Mouse (Mus musculus): ENCODE measurements around the gene Hoxc8. TPM values are rescaled to one million over a fixed set of nuclear protein-coding genes. Genes with fewer than 3 reads are reported as not detected.

The Hoxc8 gene
- polyA plus RNA-seq (2014; fragmentation: Nextera tagmentation; extraction: Ambion mirVana), result 1.3 and 1.9 TPM in 2 replicates

GRCm38 (mm10) chr15:102990461-102991397 lies at the start of gene Hoxc8:
Gene Hoxc8, plus strand, starts transcription at chr15:102990607.
- no peaks in the 10 kb centered on the region for H3K4me1 ChIP-seq (replicated peaks; ENCODE audit: control insufficient read depth, insufficient read depth, low read length)
- peaks cover 99% of the 10 kb centered on the region for H3K27me3 ChIP-seq (replicated peaks; ENCODE audit: control insufficient read depth, insufficient read depth, low read length)
- peak within 1 kb of the TSS; percentile 4; the same call in 1 of the 2 replicates for H3K4me3 ChIP-seq (ENCODE audit: low read depth, low read length)
- DNase-seq (ENCODE audit: low spot score) (no peak), ATAC-seq (replicated peaks; ENCODE audit: low FRiP score) (no peak)
- no peak within 1 kb of the TSS for H3K9ac ChIP-seq (ENCODE audit: low read depth, low read length)
- H3K36me3 ChIP-seq (ENCODE audit: control insufficient read depth, insufficient read depth, low read length), result no peaks in the 10 kb centered on the region
- 2% methylated on average over 66 of the region's 69 CpGs for WGBS
- no peak within 1 kb of the TSS for H3K27ac ChIP-seq (ENCODE audit: low read depth, low read length)
- H3K9me3 ChIP-seq (ENCODE audit: control insufficient read depth, low read length), result no peaks in the 10 kb centered on the region
- no peak within 1 kb of the TSS for H3K4me2 ChIP-seq

GRCm38 (mm10) chr15:102942739-102943467 lies 47.5 kb upstream of the Hoxc8 start:
- Histone ChIP-seq H3K27me3 (replicated peaks; ENCODE audit: control insufficient read depth, insufficient read depth, low read length) (peaks cover 98% of the 10 kb centered on the region), H3K9ac (ENCODE audit: low read depth, low read length) (no peak overlapping the region), H3K27ac (ENCODE audit: low read depth, low read length) (no peak overlapping the region), H3K4me3 (ENCODE audit: low read depth, low read length) (no peak overlapping the region), H3K9me3 (ENCODE audit: control insufficient read depth, low read length) (no peaks in the 10 kb centered on the region), H3K36me3 (ENCODE audit: control insufficient read depth, insufficient read depth, low read length) (no peaks in the 10 kb centered on the region), H3K4me1 (replicated peaks; ENCODE audit: control insufficient read depth, insufficient read depth, low read length) (no peaks in the 10 kb centered on the region), H3K4me2 (no peak overlapping the region)
- no peak for ATAC-seq (replicated peaks; ENCODE audit: low FRiP score)
- 2% methylated on average over 52 of the region's 53 CpGs for WGBS
- DNase-seq (ENCODE audit: low spot score), result no peak

- Histone ChIP-seq H3K4me2 (no peak overlapping the region), H3K27ac (ENCODE audit: low read depth, low read length) (no peak overlapping the region), H3K9me3 (ENCODE audit: control insufficient read depth, low read length) (no peaks in the 10 kb centered on the region), H3K9ac (ENCODE audit: low read depth, low read length) (no peak overlapping the region), H3K36me3 (ENCODE audit: control insufficient read depth, insufficient read depth, low read length) (no peaks in the 10 kb centered on the region), H3K4me3 (ENCODE audit: low read depth, low read length) (no peak overlapping the region), H3K27me3 (replicated peaks; ENCODE audit: control insufficient read depth, insufficient read depth, low read length) (peaks cover 98% of the 10 kb centered on the region), H3K4me1 (replicated peaks; ENCODE audit: control insufficient read depth, insufficient read depth, low read length) (no peaks in the 10 kb centered on the region)
- DNase-seq (ENCODE audit: low spot score), result no peak
- ATAC-seq (replicated peaks; ENCODE audit: low FRiP score), result no peak
- 7% methylated on average over 5 of the region's 5 CpGs for WGBS
These were observed 47.0 kb upstream of the Hoxc8 start for GRCm38 (mm10) chr15:102943468-102943813.

GRCm38 (mm10) chr15:102945185-102946077 lies 45.0 kb upstream of the Hoxc8 start:
- peaks cover 98% of the 10 kb centered on the region for H3K27me3 ChIP-seq (replicated peaks; ENCODE audit: control insufficient read depth, insufficient read depth, low read length)
- DNase-seq (ENCODE audit: low spot score) (no peak), ATAC-seq (replicated peaks; ENCODE audit: low FRiP score) (no peak)
- no peak overlapping the region for H3K4me2 ChIP-seq
- 15% methylated on average over 22 of the region's 22 CpGs for WGBS
- H3K9ac ChIP-seq (ENCODE audit: low read depth, low read length), result no peak overlapping the region
- H3K9me3 ChIP-seq (ENCODE audit: control insufficient read depth, low read length), result no peaks in the 10 kb centered on the region
- no peaks in the 10 kb centered on the region for H3K4me1 ChIP-seq (replicated peaks; ENCODE audit: control insufficient read depth, insufficient read depth, low read length)
- no peak overlapping the region for H3K4me3 ChIP-seq (ENCODE audit: low read depth, low read length)
- H3K27ac ChIP-seq (ENCODE audit: low read depth, low read length), result no peak overlapping the region
- H3K36me3 ChIP-seq (ENCODE audit: control insufficient read depth, insufficient read depth, low read length), result no peaks in the 10 kb centered on the region

GRCm38 (mm10) chr15:102947276-102947675 lies 43.1 kb upstream of the Hoxc8 start:
- Histone ChIP-seq H3K27me3 (replicated peaks; ENCODE audit: control insufficient read depth, insufficient read depth, low read length) (peaks cover 98% of the 10 kb centered on the region), H3K9ac (ENCODE audit: low read depth, low read length) (no peak overlapping the region), H3K4me3 (ENCODE audit: low read depth, low read length) (no peak overlapping the region), H3K9me3 (ENCODE audit: control insufficient read depth, low read length) (no peaks in the 10 kb centered on the region), H3K4me1 (replicated peaks; ENCODE audit: control insufficient read depth, insufficient read depth, low read length) (no peaks in the 10 kb centered on the region), H3K36me3 (ENCODE audit: control insufficient read depth, insufficient read depth, low read length) (no peaks in the 10 kb centered on the region), H3K4me2 (no peak overlapping the region), H3K27ac (ENCODE audit: low read depth, low read length) (no peak overlapping the region)
- DNase-seq (ENCODE audit: low spot score) (no peak), ATAC-seq (replicated peaks; ENCODE audit: low FRiP score) (no peak)
- WGBS, result 2% methylated on average over 9 of the region's 9 CpGs

- ATAC-seq (replicated peaks; ENCODE audit: low FRiP score) (no peak), DNase-seq (ENCODE audit: low spot score) (no peak)
- Histone ChIP-seq H3K27me3 (replicated peaks; ENCODE audit: control insufficient read depth, insufficient read depth, low read length) (peaks cover 98% of the 10 kb centered on the region), H3K4me3 (ENCODE audit: low read depth, low read length) (no peak overlapping the region), H3K9me3 (ENCODE audit: control insufficient read depth, low read length) (no peaks in the 10 kb centered on the region), H3K9ac (ENCODE audit: low read depth, low read length) (no peak overlapping the region), H3K4me1 (replicated peaks; ENCODE audit: control insufficient read depth, insufficient read depth, low read length) (no peaks in the 10 kb centered on the region), H3K27ac (ENCODE audit: low read depth, low read length) (no peak overlapping the region), H3K4me2 (no peak overlapping the region), H3K36me3 (ENCODE audit: control insufficient read depth, insufficient read depth, low read length) (no peaks in the 10 kb centered on the region)
- WGBS, result 19% methylated on average over 2 of the region's 2 CpGs
These were observed 41.6 kb upstream of the Hoxc8 start for GRCm38 (mm10) chr15:102948842-102949241.

GRCm38 (mm10) chr15:102949696-102950095 lies 40.7 kb upstream of the Hoxc8 start:
- 4% methylated on average over 20 of the region's 20 CpGs for WGBS
- Histone ChIP-seq H3K4me3 (ENCODE audit: low read depth, low read length) (no peak overlapping the region), H3K36me3 (ENCODE audit: control insufficient read depth, insufficient read depth, low read length) (no peaks in the 10 kb centered on the region), H3K4me1 (replicated peaks; ENCODE audit: control insufficient read depth, insufficient read depth, low read length) (no peaks in the 10 kb centered on the region), H3K9me3 (ENCODE audit: control insufficient read depth, low read length) (no peaks in the 10 kb centered on the region), H3K9ac (ENCODE audit: low read depth, low read length) (no peak overlapping the region), H3K4me2 (no peak overlapping the region), H3K27me3 (replicated peaks; ENCODE audit: control insufficient read depth, insufficient read depth, low read length) (peaks cover 100% of the 10 kb centered on the region), H3K27ac (ENCODE audit: low read depth, low read length) (no peak overlapping the region)
- ATAC-seq (replicated peaks; ENCODE audit: low FRiP score), result no peak
- no peak for DNase-seq (ENCODE audit: low spot score)

GRCm38 (mm10) chr15:102950877-102951276 lies 39.5 kb upstream of the Hoxc8 start:
- ATAC-seq (replicated peaks; ENCODE audit: low FRiP score), result no peak
- Histone ChIP-seq H3K27me3 (replicated peaks; ENCODE audit: control insufficient read depth, insufficient read depth, low read length) (peaks cover 100% of the 10 kb centered on the region), H3K27ac (ENCODE audit: low read depth, low read length) (no peak overlapping the region), H3K36me3 (ENCODE audit: control insufficient read depth, insufficient read depth, low read length) (no peaks in the 10 kb centered on the region), H3K4me3 (ENCODE audit: low read depth, low read length) (no peak overlapping the region), H3K4me2 (no peak overlapping the region), H3K9ac (ENCODE audit: low read depth, low read length) (no peak overlapping the region), H3K4me1 (replicated peaks; ENCODE audit: control insufficient read depth, insufficient read depth, low read length) (no peaks in the 10 kb centered on the region), H3K9me3 (ENCODE audit: control insufficient read depth, low read length) (no peaks in the 10 kb centered on the region)
- no peak for DNase-seq (ENCODE audit: low spot score)
- 15% methylated on average over 2 of the region's 2 CpGs for WGBS
